Mouse (Mus musculus): Measurements from ENCODE around the gene Sp3.
A peak's percentile ranks its signal among the peaks of the same experiment; 100 is the strongest.
"Not testable (repeated sequence)": the region's sequence is repeated elsewhere in the genome, so short reads cannot be mapped to it uniquely, and the experiment has no call there.

Gene Sp3

GRCm38 (mm10) chr2:72988945-72989344, 8.7 kb upstream of the Sp3 start:
- DNase-seq = not testable (repeated sequence)

- DNase-seq = no peak
Measured at GRCm38 (mm10) chr2:72986616-72987015, 6.4 kb upstream of the Sp3 start, which contains the start of gene Gm11084. Gene Gm11084, minus strand, starts transcription at chr2:72986716.

- no peak for DNase-seq
Measured at GRCm38 (mm10) chr2:72985516-72985915, 5.3 kb upstream of the Sp3 start.

GRCm38 (mm10) chr2:72984806-72985205, 4.6 kb upstream of the Sp3 start:
- DNase-seq = no peak

GRCm38 (mm10) chr2:72983211-72983610, 3.0 kb upstream of the Sp3 start:
- no peak for DNase-seq

- DNase-seq = no peak
Measured at GRCm38 (mm10) chr2:72982110-72982785, 2.0 kb upstream of the Sp3 start.

- no peak for DNase-seq
Measured at GRCm38 (mm10) chr2:72981441-72982109, 1.3 kb upstream of the Sp3 start.

- DNase-seq = no peak
Measured at GRCm38 (mm10) chr2:72981075-72981420, 802 bp upstream of the Sp3 start.

- peak; percentile 86 for DNase-seq
Measured at GRCm38 (mm10) chr2:72979659-72980071, 581 bp downstream of the Sp3 start.

- peak; percentile 92 for DNase-seq
Measured at GRCm38 (mm10) chr2:72978901-72979658, 1.2 kb downstream of the Sp3 start.

GRCm38 (mm10) chr2:72978473-72978872, 1.8 kb downstream of the Sp3 start:
- no peak for DNase-seq

- DNase-seq = no peak
Measured at GRCm38 (mm10) chr2:72977272-72977671, 3.0 kb downstream of the Sp3 start.

- no peak for DNase-seq
Measured at GRCm38 (mm10) chr2:72976036-72976435, 4.2 kb downstream of the Sp3 start.

- DNase-seq = no peak
Measured at GRCm38 (mm10) chr2:72970831-72971230, 9.4 kb downstream of the Sp3 start.

GRCm38 (mm10) chr2:72970302-72970701, 9.9 kb downstream of the Sp3 start:
- DNase-seq = no peak

- DNase-seq = no peak
Measured at GRCm38 (mm10) chr2:72968536-72968935, 11.7 kb downstream of the Sp3 start.

- no peak for DNase-seq
Measured at GRCm38 (mm10) chr2:72965450-72965849, 14.8 kb downstream of the Sp3 start.

- DNase-seq = no peak
Measured at GRCm38 (mm10) chr2:72956415-72956814, 23.8 kb downstream of the Sp3 start.

GRCm38 (mm10) chr2:72952979-72953378, 27.3 kb downstream of the Sp3 start:
- no peak for DNase-seq

- DNase-seq = no peak
Measured at GRCm38 (mm10) chr2:72935937-72936336, 44.3 kb downstream of the Sp3 start.

- no peak for DNase-seq
Measured at GRCm38 (mm10) chr2:72932186-72932585, 48.1 kb downstream of the Sp3 start.

- no peak for DNase-seq
Measured at GRCm38 (mm10) chr2:72924981-72925380, 55.3 kb downstream of the Sp3 start.

- no peak for DNase-seq
Measured at GRCm38 (mm10) chr2:72916170-72916569, 64.1 kb downstream of the Sp3 start.

Data from cerebellum, adult 11-12 months (tissue).